Mouse (Mus musculus): ENCODE measurements around the gene Ankrd52. TPM values are rescaled to one million over a fixed set of nuclear protein-coding genes. Genes with fewer than 3 reads are reported as not detected.

Ankrd52 gene
- polyA plus RNA-seq, 1 experiment from 2014 or later = 16.5 TPM

DNA sequence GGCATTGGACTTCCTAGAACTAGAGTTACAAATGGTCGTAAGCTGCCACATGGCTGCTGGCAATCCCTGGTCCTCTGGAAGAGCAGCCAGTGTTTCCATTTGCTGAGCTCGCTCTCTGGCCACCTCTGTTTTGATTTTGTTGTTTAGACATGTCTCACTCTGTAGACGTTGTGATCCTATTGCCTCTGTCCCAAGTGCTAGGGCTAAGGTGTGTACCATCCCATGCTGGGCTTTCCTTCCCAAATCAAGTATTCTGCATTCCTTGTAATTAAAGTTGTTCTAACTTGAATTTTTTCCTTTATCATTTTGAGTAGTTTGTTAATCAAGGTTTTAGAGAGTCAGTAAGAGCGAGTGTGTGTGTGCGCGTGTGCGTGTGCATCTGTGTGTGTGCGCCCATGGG is 29.4 kb upstream of the Ankrd52 start:
- Histone ChIP-seq H3K4me1 (no peaks in the 10 kb centered on the region), H3K27me3 (ENCODE audit: low read depth, poor library complexity, severe bottlenecking) (no peaks in the 10 kb centered on the region), H3K9me3 (replicated peaks) (no peaks in the 10 kb centered on the region), H3K27ac (no peak overlapping the region), H3K4me3 (no peak overlapping the region), H3K36me3 (peaks cover 58% of the 10 kb centered on the region)
- WGBS = 95% methylated on average over 8 of the region's 8 CpGs
- DNase-seq (ENCODE audit: low spot score) = no peak

DNA sequence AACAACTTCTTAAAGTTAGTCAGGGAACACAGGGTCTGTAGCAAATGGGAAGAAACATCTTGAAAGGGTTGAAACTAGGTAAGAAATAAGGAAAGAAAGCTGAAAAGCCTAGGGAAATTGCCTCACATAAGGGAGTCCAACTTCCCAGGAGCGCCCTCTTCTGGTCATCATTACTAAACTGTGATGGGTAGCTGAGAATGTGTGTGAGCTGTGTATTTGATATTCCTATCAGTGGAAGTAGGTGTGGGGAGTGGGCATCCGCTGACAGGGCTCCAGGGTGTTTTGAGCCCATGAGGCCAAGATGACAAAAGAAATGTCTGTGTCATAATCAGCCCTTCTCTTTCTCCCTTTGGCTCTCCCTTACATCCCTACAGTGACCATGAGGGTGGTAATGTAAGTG is 18.1 kb upstream of the Ankrd52 start:
- Histone ChIP-seq H3K27ac (no peak overlapping the region), H3K27me3 (ENCODE audit: low read depth, poor library complexity, severe bottlenecking) (no peaks in the 10 kb centered on the region), H3K4me3 (no peak overlapping the region), H3K9me3 (replicated peaks) (no peaks in the 10 kb centered on the region), H3K4me1 (no peaks in the 10 kb centered on the region), H3K36me3 (peaks cover 97% of the 10 kb centered on the region)
- WGBS = 55% methylated on average over 2 of the region's 2 CpGs
- no peak for DNase-seq (ENCODE audit: low spot score)

GRCm38 (mm10) chr10:128359226-128359625 is 17.7 kb upstream of the Ankrd52 start:
- H3K27me3 ChIP-seq (ENCODE audit: low read depth, poor library complexity, severe bottlenecking) = no peaks in the 10 kb centered on the region
- H3K9me3 ChIP-seq (replicated peaks) = no peaks in the 10 kb centered on the region
- H3K4me1 ChIP-seq = no peaks in the 10 kb centered on the region
- H3K27ac ChIP-seq = no peak overlapping the region
- peaks cover 96% of the 10 kb centered on the region for H3K36me3 ChIP-seq
- no peak overlapping the region for H3K4me3 ChIP-seq
- 93% methylated on average over 6 of the region's 6 CpGs for WGBS
- no peak for DNase-seq (ENCODE audit: low spot score)

- Histone ChIP-seq H3K27me3 (ENCODE audit: low read depth, poor library complexity, severe bottlenecking) (no peaks in the 10 kb centered on the region), H3K4me1 (no peaks in the 10 kb centered on the region), H3K9me3 (replicated peaks) (no peaks in the 10 kb centered on the region), H3K36me3 (peaks cover 87% of the 10 kb centered on the region), H3K27ac (no peak overlapping the region), H3K4me3 (no peak overlapping the region)
- DNase-seq (ENCODE audit: low spot score) = no peak
- WGBS = 90% methylated on average over 6 of the region's 6 CpGs
Observed at GRCm38 (mm10) chr10:128361836-128362235, 15.1 kb upstream of the Ankrd52 start.

DNA sequence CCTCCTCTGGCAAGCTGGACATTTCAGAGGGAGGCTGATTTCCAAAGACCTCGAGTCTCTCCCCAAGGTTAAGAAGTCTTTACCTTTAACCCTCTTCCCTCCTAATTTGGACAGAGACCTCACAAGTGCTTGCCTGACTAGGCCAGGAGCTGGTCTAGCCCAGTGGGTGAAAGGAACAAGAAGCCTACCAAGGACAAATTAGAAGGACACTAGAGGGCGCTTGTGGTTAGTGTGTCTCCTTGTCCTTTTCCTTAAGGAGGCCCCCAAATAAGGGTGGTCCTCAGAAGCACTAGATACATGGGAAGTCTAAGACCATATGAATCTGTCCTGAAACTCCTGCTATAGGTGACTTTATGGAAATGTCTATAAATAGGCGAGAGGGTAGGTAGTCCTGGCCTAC is 14.3 kb upstream of the Ankrd52 start:
- Histone ChIP-seq H3K36me3 (peaks cover 80% of the 10 kb centered on the region), H3K27ac (no peak overlapping the region), H3K4me3 (no peak overlapping the region), H3K27me3 (ENCODE audit: low read depth, poor library complexity, severe bottlenecking) (no peaks in the 10 kb centered on the region), H3K4me1 (0 out of 2 replicates have a peak, but pooled peaks cover 2% of the 10 kb centered on the region), H3K9me3 (replicated peaks) (no peaks in the 10 kb centered on the region)
- DNase-seq (ENCODE audit: low spot score) = no peak
- 57% methylated on average over 3 of the region's 3 CpGs for WGBS

DNA sequence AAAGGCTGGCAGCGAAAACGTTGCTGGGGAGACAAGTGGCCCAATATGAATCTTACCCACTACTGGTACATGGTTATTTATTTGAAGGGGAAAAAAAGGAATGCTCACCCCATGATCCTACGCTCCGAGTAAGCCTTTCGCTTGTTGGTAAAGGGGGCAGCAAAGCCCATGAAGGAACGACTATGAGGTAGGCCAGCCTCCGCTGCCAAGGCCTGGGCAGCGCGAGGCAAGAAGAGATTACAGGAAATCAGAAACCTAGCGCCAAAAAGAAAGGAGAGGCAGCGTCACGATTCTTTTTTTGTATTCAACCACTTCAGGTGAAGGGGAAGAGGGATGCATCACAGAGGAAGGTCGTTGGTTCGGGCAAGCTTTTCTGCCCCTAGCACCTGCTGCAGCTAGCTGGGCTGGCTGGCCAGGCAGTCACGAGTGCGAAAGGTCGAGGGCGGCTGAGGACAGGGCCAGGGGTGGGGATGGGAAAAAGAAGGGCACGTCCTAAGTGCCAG is 9.0 kb upstream of the Ankrd52 start:
- H3K27ac ChIP-seq = peak overlapping the region; percentile 88

GRCm38 (mm10) chr10:128368402-128369217 is 8.3 kb upstream of the Ankrd52 start, which contains the start of gene Coq10a:
Coq10a (minus strand) TSS chr10:128368997.
- Histone ChIP-seq H3K27me3 (ENCODE audit: low read depth, poor library complexity, severe bottlenecking) (no peaks in the 10 kb centered on the region), H3K36me3 (peaks cover 20% of the 10 kb centered on the region), H3K4me1 (peaks cover 33% of the 10 kb centered on the region), H3K4me3 (peak within 1 kb of the TSS; percentile 82), H3K9me3 (replicated peaks) (no peaks in the 10 kb centered on the region), H3K27ac (peak within 1 kb of the TSS; percentile 88)
- peak; percentile 90 for DNase-seq (ENCODE audit: low spot score)
- under 1% methylated on average over 87 of the region's 87 CpGs for WGBS

More for the DNA sequence above, 9.0 kb upstream of the Ankrd52 start:
- no peak for DNase-seq (ENCODE audit: low spot score)
- H3K4me1 ChIP-seq = peaks cover 33% of the 10 kb centered on the region
- H3K9me3 ChIP-seq (replicated peaks) = no peaks in the 10 kb centered on the region
- peaks cover 26% of the 10 kb centered on the region for H3K36me3 ChIP-seq
- H3K4me3 ChIP-seq = peak overlapping the region; percentile 82
- 20% methylated on average over 19 of the region's 19 CpGs for WGBS
- H3K27me3 ChIP-seq (ENCODE audit: low read depth, poor library complexity, severe bottlenecking) = no peaks in the 10 kb centered on the region

- 6% methylated on average over 9 of the region's 9 CpGs for WGBS
- Histone ChIP-seq H3K4me3 (peak overlapping the region; percentile 82), H3K36me3 (peaks cover 15% of the 10 kb centered on the region), H3K27ac (peak overlapping the region; percentile 88), H3K4me1 (peaks cover 33% of the 10 kb centered on the region), H3K9me3 (replicated peaks) (no peaks in the 10 kb centered on the region), H3K27me3 (ENCODE audit: low read depth, poor library complexity, severe bottlenecking) (no peaks in the 10 kb centered on the region)
- no peak for DNase-seq (ENCODE audit: low spot score)
Observed at GRCm38 (mm10) chr10:128369218-128369543, 7.7 kb upstream of the Ankrd52 start.

DNA sequence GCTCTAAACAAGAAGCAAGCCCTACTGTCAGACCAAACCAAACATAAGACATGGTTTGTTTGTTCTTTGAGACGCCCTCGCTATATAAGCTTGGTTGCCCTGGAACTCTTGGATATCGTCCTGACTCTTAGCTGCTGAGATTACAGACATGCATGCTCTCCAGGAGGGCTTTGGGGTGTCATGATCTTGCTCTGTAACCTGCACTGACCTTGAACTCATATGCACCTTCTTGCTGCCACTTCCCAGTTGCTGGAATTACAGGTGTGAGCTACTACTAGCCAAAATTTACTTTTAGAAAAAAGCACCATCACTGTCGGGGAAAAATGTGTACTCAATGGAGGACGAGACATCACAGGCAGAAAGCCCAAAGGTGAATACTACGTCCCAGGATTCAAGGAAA is 7.3 kb upstream of the Ankrd52 start:
- Histone ChIP-seq H3K27me3 (ENCODE audit: low read depth, poor library complexity, severe bottlenecking) (no peaks in the 10 kb centered on the region), H3K27ac (peak overlapping the region; percentile 88; the same call in 1 of the 2 replicates), H3K36me3 (peaks cover 11% of the 10 kb centered on the region), H3K4me3 (peak overlapping the region; percentile 82), H3K4me1 (peaks cover 33% of the 10 kb centered on the region), H3K9me3 (replicated peaks) (no peaks in the 10 kb centered on the region)
- WGBS = 87% methylated on average over 6 of the region's 6 CpGs
- DNase-seq (ENCODE audit: low spot score) = no peak

GRCm38 (mm10) chr10:128370021-128370420 is 6.9 kb upstream of the Ankrd52 start:
- Histone ChIP-seq H3K36me3 (peaks cover 7% of the 10 kb centered on the region), H3K4me1 (peaks cover 33% of the 10 kb centered on the region), H3K27ac (no peak overlapping the region), H3K4me3 (no peak overlapping the region), H3K27me3 (ENCODE audit: low read depth, poor library complexity, severe bottlenecking) (no peaks in the 10 kb centered on the region), H3K9me3 (replicated peaks) (no peaks in the 10 kb centered on the region)
- 74% methylated on average over 5 of the region's 6 CpGs for WGBS
- DNase-seq (ENCODE audit: low spot score) = no peak

DNA sequence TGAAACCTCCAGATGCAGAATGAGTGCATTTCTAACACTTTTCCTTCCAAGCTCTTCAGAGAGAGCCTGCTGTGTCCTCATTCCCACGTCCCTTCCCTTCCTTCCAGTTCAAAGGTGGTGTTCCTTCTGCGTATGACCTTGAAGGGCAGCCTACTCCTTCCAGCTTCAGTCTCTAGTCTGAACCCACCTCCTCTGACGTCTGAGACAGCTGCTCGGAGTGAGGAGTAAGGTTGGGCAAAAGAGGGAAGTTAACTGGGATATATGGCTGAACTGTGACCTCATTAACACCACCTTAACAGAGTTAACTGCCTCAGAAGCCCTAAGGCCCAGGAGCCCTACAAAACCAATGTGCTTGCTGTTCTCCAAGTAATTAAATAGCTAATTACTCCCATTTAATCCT is 6.3 kb upstream of the Ankrd52 start:
- H3K27me3 ChIP-seq (ENCODE audit: low read depth, poor library complexity, severe bottlenecking) = no peaks in the 10 kb centered on the region
- H3K4me1 ChIP-seq = peaks cover 33% of the 10 kb centered on the region
- no peak overlapping the region for H3K4me3 ChIP-seq
- DNase-seq (ENCODE audit: low spot score) = no peak
- no peak overlapping the region for H3K27ac ChIP-seq
- H3K36me3 ChIP-seq = peaks cover 1% of the 10 kb centered on the region; the same call in 1 of the 2 replicates
- H3K9me3 ChIP-seq (replicated peaks) = no peaks in the 10 kb centered on the region
- 38% methylated on average over 4 of the region's 4 CpGs for WGBS

GRCm38 (mm10) chr10:128372142-128372541 is 4.8 kb upstream of the Ankrd52 start:
- WGBS = 82% methylated on average over 5 of the region's 5 CpGs
- no peak overlapping the region for H3K4me3 ChIP-seq
- no peak overlapping the region for H3K27ac ChIP-seq
- no peaks in the 10 kb centered on the region for H3K9me3 ChIP-seq (replicated peaks)
- peaks cover 41% of the 10 kb centered on the region for H3K4me1 ChIP-seq
- H3K27me3 ChIP-seq (ENCODE audit: low read depth, poor library complexity, severe bottlenecking) = no peaks in the 10 kb centered on the region
- peaks cover 5% of the 10 kb centered on the region; the same call in 1 of the 2 replicates for H3K36me3 ChIP-seq
- no peak for DNase-seq (ENCODE audit: low spot score)

DNA sequence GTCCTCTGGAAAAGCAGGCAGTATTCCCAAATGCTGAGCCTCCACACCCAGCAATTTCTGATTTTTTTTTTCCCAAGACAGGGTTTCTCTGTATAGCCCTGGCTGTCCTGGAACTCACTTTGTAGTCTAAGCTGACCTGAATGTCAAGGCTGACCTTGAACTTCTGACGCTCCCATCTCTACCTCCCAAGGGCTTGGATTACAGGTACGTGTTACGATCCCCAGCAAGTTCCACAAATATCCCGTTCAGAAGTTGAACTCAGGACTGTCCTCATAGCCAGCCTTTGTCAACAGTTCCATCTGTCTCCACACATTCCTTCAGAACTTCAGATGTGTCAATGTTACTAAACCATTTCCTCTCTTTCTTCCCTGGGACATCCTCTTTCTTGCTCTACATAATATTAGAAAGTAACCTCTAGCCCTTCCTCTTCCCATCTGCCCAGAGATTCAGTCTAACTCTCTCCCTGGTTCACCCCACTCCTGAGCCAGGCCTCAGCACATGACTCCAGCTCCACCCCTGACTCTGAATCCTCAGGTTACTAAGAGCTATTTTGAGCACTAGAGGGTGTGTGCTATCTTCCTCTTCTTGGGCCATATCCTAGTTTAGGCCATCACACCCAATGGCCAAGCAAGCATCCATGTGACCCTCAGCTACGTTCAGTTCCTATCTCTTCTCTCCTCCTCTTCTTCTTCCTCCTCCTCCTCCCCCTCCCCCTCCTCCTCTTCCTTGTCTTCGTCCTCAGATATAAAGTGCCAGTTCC is 3.7 kb upstream of the Ankrd52 start:
- Histone ChIP-seq H3K4me3 (no peak overlapping the region), H3K27ac (no peak overlapping the region), H3K4me1 (peaks cover 39% of the 10 kb centered on the region), H3K9me3 (replicated peaks) (no peaks in the 10 kb centered on the region), H3K27me3 (ENCODE audit: low read depth, poor library complexity, severe bottlenecking) (no peaks in the 10 kb centered on the region), H3K36me3 (peaks cover 10% of the 10 kb centered on the region)
- no peak for DNase-seq (ENCODE audit: low spot score)
- 87% methylated on average over 6 of the region's 6 CpGs for WGBS

Data from limb, embryonic 10.5 days (tissue).